Mouse (Mus musculus) small intestine, adult 2 months (tissue): ENCODE measurements around the gene Rab36. TPM values are rescaled to one million over a fixed set of nuclear protein-coding genes. Genes with fewer than 3 reads are reported as not detected.

Experiments
- H3K27ac ChIP-seq: fragments of 200-500 bp; 2 replicates; pipeline ENCODE4 v1.5.1; 2012; ENCODE audit warnings: low read depth, low read length, control low read depth, inconsistent platforms; ENCODE audit not compliant: insufficient read depth
- H3K27me3 ChIP-seq: fragments of 200-500 bp; 2 replicates; pipeline ENCODE4 v1.6.1; 2012; ENCODE audit warnings: mild to moderate bottlenecking, moderate library complexity, low read length, inconsistent platforms; ENCODE audit not compliant: control insufficient read depth, insufficient read depth
- H3K36me3 ChIP-seq: fragments of 200-500 bp; 2 replicates; pipeline ENCODE4 v1.6.1; 2012; ENCODE audit warnings: mild to moderate bottlenecking, low read length, control low read depth, inconsistent platforms; ENCODE audit not compliant: control insufficient read depth, insufficient read depth
- H3K4me1 ChIP-seq: fragments of 200-500 bp; 2 replicates; pipeline ENCODE4 v1.6.1; 2012; ENCODE audit warnings: low read length, inconsistent platforms, mixed read lengths; ENCODE audit not compliant: control insufficient read depth, insufficient read depth, insufficient read length
- H3K4me3 ChIP-seq: fragments of 200-500 bp; 2 replicates; pipeline ENCODE4 v1.5.1; 2012; ENCODE audit warnings: low read depth, mild to moderate bottlenecking, control low read depth, inconsistent platforms, low read length, moderate library complexity
- CTCF ChIP-seq: fragments of 200-500 bp; IDR thresholded peaks from 2 replicates; pipeline ENCODE4 v1.5.1; 2012; ENCODE audit warnings: low read depth, mild to moderate bottlenecking, control low read depth, inconsistent platforms, low read length, moderate library complexity, mixed read lengths; ENCODE audit not compliant: insufficient replicate concordance, insufficient read length; ENCODE audit errors: extremely low read depth
- POLR2A ChIP-seq: fragments of 200-500 bp; IDR thresholded peaks from 2 replicates; pipeline ENCODE4 v1.6.1; 2012; ENCODE audit warnings: low read depth, mild to moderate bottlenecking, control low read depth, inconsistent platforms, low read length, moderate library complexity
- WGBS: fragments of 180-500 bp; shearing (Covaris S2); methylation state at CpG from one replicate; pipeline ENCODE4 v1.1.7; 2018; 5-methylcytosine and 5-hydroxymethylcytosine counted together
- polyA plus RNA-seq: library from polyadenylated mRNA; depleted of rRNA; stranded (reverse); fragments of >200 nt; gene quantifications from 2 replicates; pipeline ENCODE4 v1.2.3, GENCODE M21; 2012

Gene Rab36
- polyA plus RNA-seq, 1 experiment, result 1.6 TPM

GRCm38 (mm10) chr10:75045831-75046230 lies 9.0 kb downstream of the Rab36 start:
- H3K4me3 ChIP-seq, result no peak overlapping the region
- 58% methylated on average over 15 of the region's 15 CpGs for WGBS
- TF ChIP-seq POLR2A, result no peak
- TF ChIP-seq CTCF, result no peak

DNA sequence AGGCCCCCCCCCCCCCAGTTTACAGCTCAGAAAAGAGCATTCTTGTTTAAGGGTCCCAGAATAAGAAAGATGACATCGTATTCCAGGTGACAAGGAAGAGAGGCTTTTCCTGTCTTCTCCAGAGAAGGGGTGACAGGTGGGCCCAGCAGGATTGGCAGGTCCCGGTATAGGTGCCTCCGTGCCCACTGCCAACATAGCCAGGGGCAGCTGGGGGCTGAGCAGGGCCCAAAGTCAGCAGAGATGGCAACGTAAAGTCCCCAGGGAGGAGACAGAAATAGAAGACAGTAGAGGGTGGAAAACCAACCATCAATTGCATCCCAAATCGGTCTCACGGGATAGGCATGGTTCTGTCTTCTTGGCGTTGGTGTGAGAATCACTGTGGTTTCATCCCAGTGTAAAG lies 11.9 kb downstream of the Rab36 start:
- Histone ChIP-seq H3K36me3 (no peaks in the 10 kb centered on the region), H3K27me3 (no peaks in the 10 kb centered on the region), H3K4me1 (peaks cover 3% of the 10 kb centered on the region; the same call in 1 of the 2 replicates), H3K4me3 (no peak overlapping the region), H3K27ac (no peak overlapping the region)
- WGBS, result 96% methylated on average over 7 of the region's 7 CpGs
- no peak for TF ChIP-seq POLR2A
- TF ChIP-seq CTCF, result no peak

More at GRCm38 (mm10) chr10:75045831-75046230, 9.0 kb downstream of the Rab36 start:
- Histone ChIP-seq H3K27ac (no peak overlapping the region), H3K27me3 (no peaks in the 10 kb centered on the region), H3K36me3 (no peaks in the 10 kb centered on the region), H3K4me1 (peaks cover 2% of the 10 kb centered on the region; the same call in 1 of the 2 replicates)

GRCm38 (mm10) chr10:75051364-75052074 lies 14.7 kb downstream of the Rab36 start:
- no peak overlapping the region for H3K27ac ChIP-seq
- WGBS, result 91% methylated on average over 21 of the region's 21 CpGs

DNA sequence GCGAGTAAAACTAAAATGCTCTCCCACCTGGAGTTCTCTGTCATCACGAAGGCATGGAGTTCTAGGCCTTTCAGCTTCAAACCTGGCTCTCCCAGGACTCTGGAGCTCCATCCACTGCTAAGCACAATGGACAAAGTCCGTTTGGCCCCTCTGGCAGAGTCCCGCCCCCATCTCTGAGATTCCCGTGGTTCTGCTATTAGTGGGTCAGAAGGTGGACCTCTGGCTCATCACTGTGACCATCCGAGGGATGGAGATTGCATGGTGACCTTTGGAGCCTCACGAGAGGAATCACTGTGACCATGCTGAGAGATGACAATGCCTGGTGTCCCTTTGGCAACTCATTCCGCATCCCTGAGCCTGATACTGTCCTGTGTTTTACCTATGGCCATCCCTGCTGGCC lies 16.0 kb downstream of the Rab36 start:
- H3K27ac ChIP-seq, result no peak overlapping the region
- H3K4me3 ChIP-seq, result no peak overlapping the region
- H3K4me1 ChIP-seq, result peaks cover 6% of the 10 kb centered on the region; the same call in 1 of the 2 replicates
- no peaks in the 10 kb centered on the region for H3K36me3 ChIP-seq
- WGBS, result 63% methylated on average over 8 of the region's 8 CpGs
- TF ChIP-seq CTCF (no peak), POLR2A (no peak)
- no peaks in the 10 kb centered on the region for H3K27me3 ChIP-seq

More at GRCm38 (mm10) chr10:75051364-75052074, 14.7 kb downstream of the Rab36 start:
- TF ChIP-seq POLR2A (no peak), CTCF (no peak)
- H3K4me3 ChIP-seq, result no peak overlapping the region
- H3K36me3 ChIP-seq, result no peaks in the 10 kb centered on the region
- peaks cover 6% of the 10 kb centered on the region; the same call in 1 of the 2 replicates for H3K4me1 ChIP-seq
- H3K27me3 ChIP-seq, result no peaks in the 10 kb centered on the region

- Histone ChIP-seq H3K27ac (no peak overlapping the region), H3K4me1 (peaks cover 6% of the 10 kb centered on the region; the same call in 1 of the 2 replicates), H3K4me3 (no peak overlapping the region), H3K36me3 (no peaks in the 10 kb centered on the region), H3K27me3 (no peaks in the 10 kb centered on the region)
- TF ChIP-seq POLR2A (no peak), CTCF (no peak)
- 66% methylated on average over 4 of the region's 4 CpGs for WGBS
These were observed 16.8 kb downstream of the Rab36 start for GRCm38 (mm10) chr10:75053655-75054054.

GRCm38 (mm10) chr10:75054125-75054524 lies 17.3 kb downstream of the Rab36 start:
- Histone ChIP-seq H3K4me3 (no peak overlapping the region), H3K4me1 (peaks cover 6% of the 10 kb centered on the region; the same call in 1 of the 2 replicates), H3K27me3 (no peaks in the 10 kb centered on the region), H3K36me3 (no peaks in the 10 kb centered on the region), H3K27ac (no peak overlapping the region)
- TF ChIP-seq POLR2A (no peak), CTCF (no peak)
- 14% methylated on average over 6 of the region's 6 CpGs for WGBS

- no peaks in the 10 kb centered on the region for H3K27me3 ChIP-seq
- no peak for TF ChIP-seq POLR2A
- TF ChIP-seq CTCF, result no peak
- peaks cover 8% of the 10 kb centered on the region; the same call in 1 of the 2 replicates for H3K4me1 ChIP-seq
- H3K36me3 ChIP-seq, result no peaks in the 10 kb centered on the region
- no peak overlapping the region for H3K27ac ChIP-seq
- 80% methylated on average over 5 of the region's 5 CpGs for WGBS
- no peak overlapping the region for H3K4me3 ChIP-seq
These were observed 18.8 kb downstream of the Rab36 start for GRCm38 (mm10) chr10:75055672-75056071.

- H3K27me3 ChIP-seq, result no peaks in the 10 kb centered on the region
- no peak overlapping the region for H3K27ac ChIP-seq
- H3K4me1 ChIP-seq, result peaks cover 9% of the 10 kb centered on the region
- WGBS, result 54% methylated on average over 4 of the region's 4 CpGs
- H3K36me3 ChIP-seq, result no peaks in the 10 kb centered on the region
- TF ChIP-seq CTCF (no peak), POLR2A (no peak)
- no peak overlapping the region for H3K4me3 ChIP-seq
These were observed 19.4 kb downstream of the Rab36 start for GRCm38 (mm10) chr10:75056255-75056654.
